Mouse (Mus musculus): ENCODE measurements around the gene Rgs10.

Rgs10 gene

DNA sequence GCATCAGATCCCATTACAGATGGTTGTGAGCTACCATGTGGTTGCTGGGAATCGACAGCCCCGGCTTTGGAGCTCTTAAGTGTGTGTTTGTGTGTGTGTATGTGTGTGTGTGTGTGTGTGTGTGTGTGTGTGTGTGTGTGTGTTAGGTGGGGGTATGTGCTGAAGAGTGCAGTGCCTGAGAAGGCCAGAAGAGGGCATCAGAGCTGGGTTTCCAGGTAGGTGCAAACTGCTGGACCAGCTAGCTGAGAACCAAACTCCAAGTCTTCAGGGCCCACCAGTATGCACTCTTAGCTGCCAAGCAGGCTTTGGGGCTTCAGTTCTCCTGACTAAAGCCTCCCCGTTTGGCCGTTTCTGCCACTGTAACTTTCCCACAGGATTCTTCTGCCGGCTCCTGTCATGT is 10.3 kb downstream of the Rgs10 start:
- no peak for DNase-seq

GRCm38 (mm10) chr7:128403988-128404387 is 14.6 kb downstream of the Rgs10 start:
- no peak for DNase-seq

DNA sequence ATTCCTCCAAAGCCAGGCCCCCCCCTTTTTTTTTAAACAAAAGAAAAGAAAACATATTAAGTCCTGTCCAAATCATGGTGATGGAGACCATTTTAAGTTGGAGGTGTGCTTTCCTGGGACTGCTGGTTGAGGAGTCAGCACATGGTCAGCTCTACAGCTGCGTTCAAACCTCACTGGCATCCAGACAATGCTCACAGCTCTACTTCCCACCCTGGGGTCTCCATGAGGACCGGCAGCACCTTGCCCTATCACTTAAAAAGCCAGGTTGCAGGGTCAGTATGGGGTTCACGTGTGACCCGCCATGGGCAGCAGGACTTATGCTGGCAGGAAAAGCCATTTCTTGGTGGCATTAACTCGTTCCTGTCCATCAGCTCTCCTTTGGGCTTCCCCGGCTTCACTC is 15.0 kb downstream of the Rgs10 start:
- DNase-seq, result no peak

- no peak for DNase-seq
These were observed 15.4 kb downstream of the Rgs10 start for GRCm38 (mm10) chr7:128403128-128403527.

- DNase-seq, result no peak
These were observed 16.0 kb downstream of the Rgs10 start for GRCm38 (mm10) chr7:128402577-128402976.

- no peak for DNase-seq
These were observed 19.9 kb downstream of the Rgs10 start for GRCm38 (mm10) chr7:128398664-128399063.

- DNase-seq, result no peak
These were observed 21.5 kb downstream of the Rgs10 start for GRCm38 (mm10) chr7:128397066-128397465.

DNA sequence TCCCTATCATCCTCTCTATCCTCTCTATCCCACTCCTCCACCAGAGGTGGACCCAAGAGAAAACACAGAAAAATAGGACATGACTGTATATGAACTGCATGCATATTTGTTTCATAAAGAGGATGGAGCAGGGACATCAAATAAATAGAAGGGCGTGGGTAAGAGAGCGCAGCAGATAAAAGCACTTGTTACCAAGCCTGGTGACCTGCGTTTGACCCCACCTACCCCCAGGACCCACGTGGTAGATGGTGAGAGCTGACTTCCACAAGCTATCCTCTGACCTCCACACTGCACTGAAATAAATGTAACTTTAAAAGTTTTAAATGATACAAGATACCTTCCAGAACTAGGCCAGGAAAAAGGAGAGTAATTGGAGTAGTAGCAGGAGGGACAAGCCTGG is 24.8 kb downstream of the Rgs10 start:
- no peak for DNase-seq

- DNase-seq, result no peak
These were observed 25.6 kb downstream of the Rgs10 start for GRCm38 (mm10) chr7:128392972-128393314.

DNA sequence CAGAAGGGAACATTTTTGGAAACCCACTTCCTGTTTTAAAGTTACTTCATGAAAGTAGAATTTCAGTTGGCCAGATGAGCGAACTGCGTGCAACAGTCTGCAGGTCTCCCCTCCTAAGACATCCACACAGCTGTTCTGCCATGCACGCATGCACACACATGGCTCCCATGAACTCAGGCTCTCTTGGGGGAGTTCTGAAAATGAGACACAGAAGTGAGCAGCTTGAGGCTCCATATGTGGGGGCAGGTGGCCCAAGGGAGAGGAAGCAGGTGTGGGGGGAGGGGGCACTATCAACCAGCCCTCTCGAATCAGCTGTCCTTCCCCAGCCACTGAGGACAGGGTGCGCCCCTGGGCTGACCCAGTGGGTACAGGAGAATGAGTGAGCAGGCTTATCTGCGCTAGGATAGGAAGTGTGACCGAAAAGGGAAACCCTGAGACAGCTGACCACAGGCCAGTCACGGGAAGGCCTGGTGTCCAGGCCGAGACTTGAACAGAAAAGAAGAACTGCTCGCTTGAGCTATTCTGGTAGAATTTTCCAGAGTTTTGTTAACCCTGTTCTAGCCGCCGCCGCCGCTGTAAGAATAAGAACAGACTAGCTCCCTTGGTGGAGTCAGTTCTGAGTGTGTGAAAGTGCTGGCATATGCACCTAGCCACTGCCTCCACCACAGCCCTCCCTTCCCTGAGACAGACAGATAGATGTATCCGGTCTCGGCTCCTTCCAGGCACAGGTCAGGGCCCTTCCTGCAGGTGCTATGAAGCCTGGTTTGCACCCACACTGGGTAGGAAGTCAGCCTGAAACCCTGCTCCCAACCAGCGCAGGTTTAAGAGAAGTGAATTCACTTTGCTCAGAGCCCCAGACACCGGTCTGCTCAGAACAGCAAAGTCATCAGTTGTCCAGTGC is 26.2 kb downstream of the Rgs10 start:
- no peak for DNase-seq

DNA sequence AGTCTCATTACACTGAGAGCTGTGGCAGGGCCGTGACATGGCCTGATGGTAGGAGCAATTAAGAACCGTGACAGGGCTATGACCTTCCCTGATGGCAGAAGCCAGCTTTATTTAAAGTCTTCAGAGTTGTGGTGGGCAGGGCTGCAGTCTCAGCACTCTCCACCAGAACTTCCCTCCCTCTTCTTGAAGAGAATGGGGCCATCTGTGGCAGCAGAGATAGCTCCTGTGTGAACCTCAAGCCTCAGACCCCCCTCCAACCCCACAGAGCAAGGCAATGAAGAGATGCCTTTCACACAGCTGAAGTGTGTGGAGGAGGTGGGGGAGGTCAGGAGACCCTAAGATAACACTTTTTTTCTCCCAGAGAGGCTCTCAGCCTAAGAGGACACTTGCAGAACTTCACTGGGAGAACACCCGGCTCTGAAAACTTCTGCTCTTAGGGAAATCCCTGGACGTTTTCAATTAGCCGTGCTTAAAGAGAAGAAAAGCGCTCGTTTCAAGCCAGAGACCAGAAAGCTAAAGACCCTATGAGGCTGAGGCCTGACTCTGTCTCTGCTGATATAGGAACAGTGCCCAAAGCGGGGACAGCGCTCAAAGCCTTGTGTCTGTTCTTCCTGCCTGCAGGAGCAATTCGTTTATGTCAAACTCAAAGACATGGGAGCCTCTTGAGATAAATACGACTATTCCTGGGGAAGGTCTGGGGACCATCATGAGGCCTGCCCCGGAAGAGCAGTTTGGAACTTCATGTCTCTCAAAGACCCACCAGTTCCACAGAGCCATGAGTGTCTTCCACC is 27.1 kb downstream of the Rgs10 start:
- DNase-seq, result no peak

GRCm38 (mm10) chr7:128388968-128389367 is 29.6 kb downstream of the Rgs10 start:
- no peak for DNase-seq

GRCm38 (mm10) chr7:128383726-128384463 is 34.7 kb downstream of the Rgs10 start:
- DNase-seq, result no peak

- DNase-seq, result no peak
These were observed 35.3 kb downstream of the Rgs10 start for GRCm38 (mm10) chr7:128383189-128383725.

DNA sequence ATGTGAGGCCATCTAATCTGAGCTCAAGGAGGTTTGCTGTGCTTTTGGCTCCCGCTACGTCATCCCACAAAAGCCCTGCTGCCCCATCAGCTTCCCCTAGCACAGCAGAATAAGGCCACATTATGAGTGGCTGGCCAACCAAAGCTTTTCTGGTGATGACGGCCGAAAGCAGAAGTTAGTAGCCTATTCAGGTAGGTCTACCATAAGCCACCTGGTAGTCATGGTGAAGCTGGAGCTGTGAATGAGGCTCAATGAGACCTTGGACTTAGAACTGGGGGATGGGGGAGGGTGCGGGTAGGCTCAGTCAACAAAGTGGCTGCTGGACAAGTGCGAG is 36.1 kb downstream of the Rgs10 start:
- no peak for DNase-seq

DNA sequence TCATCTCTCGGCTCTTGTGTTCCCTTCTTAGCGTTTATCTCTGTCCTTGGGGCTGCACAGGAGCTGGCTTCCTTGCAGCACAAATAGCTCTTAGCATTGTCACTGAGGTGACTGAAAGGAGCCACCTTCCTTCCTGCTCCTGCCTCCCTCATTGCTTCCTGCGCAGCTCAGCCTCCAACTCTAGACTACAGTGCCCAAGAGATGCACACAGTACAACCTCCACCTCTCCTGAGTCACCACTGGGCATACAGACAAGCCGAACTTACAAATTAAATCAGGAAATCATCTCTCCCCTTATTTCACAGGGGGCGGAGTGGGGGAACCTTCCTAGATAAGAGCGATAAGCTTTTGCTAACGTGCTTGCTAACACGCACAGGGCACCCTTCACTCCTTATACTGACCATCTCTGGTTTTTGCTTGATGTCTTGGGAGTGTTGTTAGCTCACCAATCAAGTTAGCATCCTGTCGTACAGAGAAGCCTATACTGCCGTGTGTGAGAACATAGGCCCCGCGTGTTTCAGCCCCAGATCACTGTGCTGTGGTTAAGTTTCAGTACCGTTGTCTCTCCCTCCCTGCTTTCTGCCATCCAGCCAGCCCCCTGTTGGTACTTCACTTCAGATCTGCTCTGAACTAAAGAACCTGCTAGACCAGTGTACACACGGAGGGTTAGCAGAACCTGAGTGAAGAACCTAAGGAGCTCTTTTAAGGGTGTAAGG is 36.6 kb downstream of the Rgs10 start:
- no peak for DNase-seq

GRCm38 (mm10) chr7:128381001-128381400 is 37.6 kb downstream of the Rgs10 start:
- DNase-seq, result no peak

GRCm38 (mm10) chr7:128379162-128379805 is 39.3 kb downstream of the Rgs10 start:
- no peak for DNase-seq

DNA sequence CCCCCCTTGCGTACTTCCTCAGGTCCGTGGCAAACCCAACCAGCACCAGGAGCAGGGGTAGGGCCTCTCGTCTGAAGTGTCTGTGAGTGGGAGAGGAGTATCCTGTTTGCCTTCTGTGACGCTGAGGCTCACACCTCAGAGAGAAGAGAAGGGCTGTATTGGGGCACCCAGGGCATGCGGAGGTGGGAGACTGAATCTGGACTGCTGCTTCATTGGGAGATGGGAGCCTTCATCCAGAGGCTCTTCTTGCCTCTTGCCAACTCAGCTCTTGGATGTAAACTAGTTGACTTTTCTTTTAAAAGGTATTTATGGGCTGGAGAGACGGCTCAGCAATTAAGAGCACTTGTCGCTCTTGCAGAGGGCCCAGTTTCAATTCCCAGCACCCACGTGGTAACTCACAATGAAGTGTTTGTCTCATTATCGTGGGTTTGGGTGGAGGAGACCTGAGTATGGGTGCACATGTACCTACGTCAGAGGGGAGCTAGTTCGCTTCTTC is 42.3 kb downstream of the Rgs10 start:
- DNase-seq, result no peak

DNA sequence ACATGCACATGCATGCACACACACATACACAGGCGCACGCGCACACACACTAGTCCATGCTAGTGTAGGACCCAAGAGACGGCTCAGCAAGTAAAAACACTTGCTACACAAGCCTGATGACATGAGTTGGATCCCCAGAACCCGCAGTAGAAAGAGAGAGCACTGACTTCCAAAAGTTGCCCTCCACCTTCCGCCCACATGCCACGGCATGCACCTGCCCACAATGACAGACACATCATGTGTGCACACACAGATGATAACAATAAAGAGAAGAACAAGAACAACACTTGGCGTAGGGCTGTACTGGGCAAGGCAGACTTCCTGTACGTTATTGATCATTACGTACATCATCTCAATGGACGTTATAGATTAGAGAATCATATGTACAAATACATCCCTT is 44.4 kb downstream of the Rgs10 start:
- DNase-seq, result no peak

DNA sequence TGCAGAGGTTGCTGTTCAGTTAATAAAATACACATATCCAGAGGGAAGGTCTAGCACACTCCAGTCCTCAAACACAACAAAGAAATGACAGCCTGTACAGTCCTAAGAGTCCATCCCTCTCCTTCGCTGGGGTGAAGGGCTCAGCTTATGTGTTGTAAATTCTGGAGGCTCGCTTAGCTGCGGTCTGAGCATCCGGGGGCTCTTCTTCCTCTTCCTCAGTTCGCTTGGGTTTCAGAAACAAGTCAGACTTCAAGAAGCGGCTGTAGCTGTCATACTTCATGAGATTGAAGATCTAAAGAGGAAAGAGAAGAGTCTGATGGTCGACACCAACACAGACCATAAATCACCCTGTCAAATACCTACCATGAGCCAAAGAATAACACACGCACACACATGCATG is 44.8 kb downstream of the Rgs10 start:
- no peak for DNase-seq

DNA sequence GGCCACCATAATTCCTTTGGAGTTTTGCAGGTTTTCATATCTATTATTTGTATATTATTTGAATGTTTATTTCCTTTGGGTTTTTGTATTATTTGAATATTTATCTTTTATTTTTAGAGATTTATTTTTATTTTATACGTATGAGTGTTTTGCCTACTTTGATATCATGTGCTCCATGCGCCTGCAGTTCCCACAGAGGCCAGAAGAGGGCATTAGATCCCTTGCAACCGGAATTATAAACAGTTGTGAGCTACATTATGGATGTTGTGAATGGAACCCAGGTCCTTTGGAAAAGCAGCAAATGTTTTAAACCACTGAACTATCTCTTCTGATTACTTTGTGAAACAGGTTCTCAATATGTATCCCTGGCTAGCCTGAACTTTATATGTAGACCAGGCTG is 46.2 kb downstream of the Rgs10 start:
- no peak for DNase-seq

Data from cerebellum, adult 11 months (tissue).